Mouse (Mus musculus) embryonic fibroblast, embryonic 13.5 days (primary cell): ENCODE results near the gene Wasf1. TPM values are rescaled to one million over a fixed set of nuclear protein-coding genes. Genes with fewer than 3 reads are reported as not detected.

Source experiments
- H3K27ac ChIP-seq: 2 replicates; pipeline ENCODE4 v1.5.1; 2012; ENCODE audit warnings: low read length, control low read depth, inconsistent platforms; ENCODE audit not compliant: insufficient read depth
- H3K4me1 ChIP-seq: 2 replicates; pipeline ENCODE4 v1.6.1; 2011; ENCODE audit warnings: low read length; ENCODE audit not compliant: control insufficient read depth, insufficient read depth
- H3K4me3 ChIP-seq: 2 replicates; pipeline ENCODE4 v1.5.1; 2011; ENCODE audit warnings: mild to moderate bottlenecking, control low read depth, low read length; ENCODE audit not compliant: insufficient read depth
- CTCF ChIP-seq: IDR thresholded peaks from 2 replicates; pipeline ENCODE4 v1.5.1; 2011; ENCODE audit warnings: mild to moderate bottlenecking, control low read depth, low read length, moderate library complexity, borderline replicate concordance; ENCODE audit not compliant: insufficient read depth
- POLR2A ChIP-seq: IDR thresholded peaks from 2 replicates; pipeline ENCODE4 v1.6.1; 2011; ENCODE audit warnings: low read depth, mild to moderate bottlenecking, control low read depth, low read length, moderate library complexity
- polyA plus RNA-seq: library from polyadenylated mRNA; stranded (reverse); fragments of >200 nt; gene quantifications from 2 replicates; pipeline ENCODE4 v1.2.4, GENCODE M21; 2011; ENCODE audit warnings: low read depth; ENCODE audit not compliant: missing spikeins, insufficient read length

The Wasf1 gene
- polyA plus RNA-seq, 1 experiment = 11.8 TPM

- TF ChIP-seq POLR2A = no peak
- TF ChIP-seq CTCF = no peak
- Histone ChIP-seq H3K4me3 (no peak overlapping the region), H3K4me1 (0 out of 2 replicates have a peak, but pooled peaks cover 2% of the 10 kb centered on the region), H3K27ac (no peak overlapping the region)
Measured at GRCm38 (mm10) chr10:40918669-40919440, 35.6 kb downstream of the Wasf1 start.

- Histone ChIP-seq H3K27ac (no peak overlapping the region), H3K4me3 (no peak overlapping the region), H3K4me1 (0 out of 2 replicates have a peak, but pooled peaks cover 2% of the 10 kb centered on the region)
- TF ChIP-seq POLR2A (no peak), CTCF (no peak)
Measured at GRCm38 (mm10) chr10:40919464-40919863, 36.2 kb downstream of the Wasf1 start.

- TF ChIP-seq CTCF (no peak), POLR2A (no peak)
- no peaks in the 10 kb centered on the region for H3K4me1 ChIP-seq
- H3K27ac ChIP-seq = no peak overlapping the region
- H3K4me3 ChIP-seq = no peak overlapping the region
Measured at GRCm38 (mm10) chr10:40932995-40933394, 49.7 kb downstream of the Wasf1 start.

- Histone ChIP-seq H3K27ac (no peak overlapping the region), H3K4me3 (no peak overlapping the region), H3K4me1 (no peaks in the 10 kb centered on the region)
- TF ChIP-seq CTCF (no peak), POLR2A (no peak)
Measured at GRCm38 (mm10) chr10:40936160-40936726, 53.0 kb downstream of the Wasf1 start.

GRCm38 (mm10) chr10:40937569-40937968 is 54.3 kb downstream of the Wasf1 start:
- no peak overlapping the region for H3K27ac ChIP-seq
- no peak overlapping the region for H3K4me3 ChIP-seq
- no peaks in the 10 kb centered on the region for H3K4me1 ChIP-seq
- TF ChIP-seq POLR2A = no peak
- no peak for TF ChIP-seq CTCF

GRCm38 (mm10) chr10:40942688-40943087 is 59.4 kb downstream of the Wasf1 start:
- Histone ChIP-seq H3K27ac (no peak overlapping the region), H3K4me1 (no peaks in the 10 kb centered on the region), H3K4me3 (no peak overlapping the region)
- TF ChIP-seq CTCF = no peak

- TF ChIP-seq CTCF (no peak), POLR2A (no peak)
- no peaks in the 10 kb centered on the region for H3K4me1 ChIP-seq
Measured at GRCm38 (mm10) chr10:40950176-40950575, 66.9 kb downstream of the Wasf1 start.

GRCm38 (mm10) chr10:40956206-40956605 is 72.9 kb downstream of the Wasf1 start:
- Histone ChIP-seq H3K4me1 (no peaks in the 10 kb centered on the region), H3K4me3 (no peak overlapping the region), H3K27ac (no peak overlapping the region)
- TF ChIP-seq POLR2A (no peak), CTCF (no peak)

More at GRCm38 (mm10) chr10:40950176-40950575, 66.9 kb downstream of the Wasf1 start:
- no peak overlapping the region for H3K4me3 ChIP-seq
- H3K27ac ChIP-seq = no peak overlapping the region

- TF ChIP-seq CTCF (no peak), POLR2A (no peak)
- Histone ChIP-seq H3K4me3 (no peak overlapping the region), H3K4me1 (no peaks in the 10 kb centered on the region), H3K27ac (no peak overlapping the region)
Measured at GRCm38 (mm10) chr10:40961365-40961764, 78.1 kb downstream of the Wasf1 start.

- Histone ChIP-seq H3K27ac (no peak overlapping the region), H3K4me3 (no peak overlapping the region), H3K4me1 (no peaks in the 10 kb centered on the region)
- no peak for TF ChIP-seq POLR2A
Measured at GRCm38 (mm10) chr10:40962008-40962407, 78.7 kb downstream of the Wasf1 start.
